Mouse (Mus musculus) embryonic facial prominence, embryonic 14.5 days (tissue): ENCODE results near the gene Zfp91. TPM values are rescaled to one million over a fixed set of nuclear protein-coding genes. Genes with fewer than 3 reads are reported as not detected.
"Not testable (repeated sequence)": the region's sequence is repeated elsewhere in the genome, so short reads cannot be mapped to it uniquely, and the experiment has no call there.

Experiments used
- ATAC-seq: fragments of 200-750 bp; cut with Nextera tagmentation; 2 replicates; pipeline ENCODE4 v1.8.0; 2017; ENCODE audit warnings: low read depth, moderate number of reproducible peaks, moderate TSS enrichment
- DNase-seq: peaks from one replicate; pipeline ENCODE4 v3.0.0-alpha.2; 2015; ENCODE audit warnings: low spot score
- H3K27ac ChIP-seq: fragments of 300-500 bp; sonication (generic); replicated peaks from 2 replicates; pipeline ENCODE4 v1.5.1; 2014; ENCODE audit warnings: low read depth, mild to moderate bottlenecking, low read length, moderate library complexity
- H3K27me3 ChIP-seq: fragments of 300-500 bp; sonication (generic); replicated peaks from 2 replicates; pipeline ENCODE4 v1.6.1; 2014; ENCODE audit warnings: low read length; ENCODE audit not compliant: control insufficient read depth, insufficient read depth
- H3K36me3 ChIP-seq: fragments of 300-500 bp; sonication (generic); 2 replicates; pipeline ENCODE4 v1.6.1; 2014; ENCODE audit warnings: low read length, mixed read lengths; ENCODE audit not compliant: control insufficient read depth, insufficient read depth
- H3K4me1 ChIP-seq: fragments of 300-500 bp; sonication (generic); 2 replicates; pipeline ENCODE4 v1.6.1; 2014; ENCODE audit warnings: antibody characterized with exemption, low read length; ENCODE audit not compliant: control insufficient read depth, insufficient read depth
- H3K4me2 ChIP-seq: fragments of 300-500 bp; sonication (generic); 2 replicates; pipeline ENCODE4 v1.6.1; 2014; ENCODE audit warnings: low read depth, mild to moderate bottlenecking, low read length, moderate library complexity, mixed read lengths
- H3K4me3 ChIP-seq: fragments of 300-500 bp; sonication (generic); 2 replicates; pipeline ENCODE4 v1.5.1; 2014; ENCODE audit warnings: low read depth, mild to moderate bottlenecking, low read length
- H3K9ac ChIP-seq: fragments of 300-500 bp; sonication (generic); 2 replicates; pipeline ENCODE4 v1.6.1; 2014; ENCODE audit warnings: low read depth, mild to moderate bottlenecking, low read length, moderate library complexity, mixed read lengths
- H3K9me3 ChIP-seq: fragments of 300-500 bp; sonication (generic); 2 replicates; pipeline ENCODE4 v1.6.1; 2016; ENCODE audit warnings: low read length; ENCODE audit not compliant: control insufficient read depth
- WGBS: fragments of 180-500 bp; shearing (Covaris S2); extraction: QIAGEN DNeasy Blood & Tissue Kit; methylation state at CpG from one replicate; pipeline ENCODE4 v1.1.7; 2014; 5-methylcytosine and 5-hydroxymethylcytosine counted together
- polyA plus RNA-seq: library from polyadenylated mRNA; unstranded; fragments of >200 nt; fragmentation: Nextera tagmentation; extraction: Ambion mirVana; gene quantifications from 2 replicates; pipeline ENCODE4 v1.2.1, GENCODE M21; 2014

Gene Zfp91
- polyA plus RNA-seq, 1 experiment from 2014 or later, result 10.1 TPM

- Histone ChIP-seq H3K4me1 (no peaks in the 10 kb centered on the region), H3K9me3 (no peaks in the 10 kb centered on the region), H3K9ac (no peak overlapping the region), H3K4me2 (no peak overlapping the region), H3K27me3 (no peaks in the 10 kb centered on the region), H3K4me3 (no peak overlapping the region), H3K27ac (no peak overlapping the region), H3K36me3 (no peaks in the 10 kb centered on the region)
- DNase-seq, result no peak
- WGBS, result 64% methylated on average over 1 of the region's 1 CpGs
- no peak for ATAC-seq
These were observed 70.1 kb downstream of the Zfp91 start for GRCm38 (mm10) chr19:12725851-12726250.

- Histone ChIP-seq H3K4me1 (no peaks in the 10 kb centered on the region), H3K36me3 (no peaks in the 10 kb centered on the region), H3K9me3 (no peaks in the 10 kb centered on the region), H3K27me3 (no peaks in the 10 kb centered on the region), H3K27ac (no peak overlapping the region), H3K4me3 (no peak overlapping the region), H3K9ac (no peak overlapping the region), H3K4me2 (no peak overlapping the region)
- 79% methylated on average over 2 of the region's 3 CpGs for WGBS
- DNase-seq, result no peak
- ATAC-seq, result no peak
These were observed 73.6 kb downstream of the Zfp91 start for GRCm38 (mm10) chr19:12722308-12722707.

- H3K4me2 ChIP-seq, H3K27me3 ChIP-seq, H3K36me3 ChIP-seq, DNase-seq, H3K4me1 ChIP-seq, H3K4me3 ChIP-seq, H3K9me3 ChIP-seq, ATAC-seq, H3K27ac ChIP-seq, H3K9ac ChIP-seq: not testable (repeated sequence)
- WGBS, result 92% methylated on average over 7 of the region's 7 CpGs
These were observed 74.3 kb downstream of the Zfp91 start for GRCm38 (mm10) chr19:12721596-12721995.

GRCm38 (mm10) chr19:12720919-12721318 lies 75.0 kb downstream of the Zfp91 start:
- H3K9me3 ChIP-seq, H3K27me3 ChIP-seq, H3K4me3 ChIP-seq, H3K4me2 ChIP-seq, H3K4me1 ChIP-seq, H3K36me3 ChIP-seq, ATAC-seq, H3K27ac ChIP-seq, H3K9ac ChIP-seq, DNase-seq: not testable (repeated sequence)
- WGBS, result 78% methylated on average over 5 of the region's 5 CpGs

- no peak for ATAC-seq
- Histone ChIP-seq H3K4me3 (no peak overlapping the region), H3K27me3 (no peaks in the 10 kb centered on the region), H3K4me2 (no peak overlapping the region), H3K9ac (no peak overlapping the region), H3K4me1 (no peaks in the 10 kb centered on the region), H3K27ac (no peak overlapping the region), H3K36me3 (no peaks in the 10 kb centered on the region), H3K9me3 (no peaks in the 10 kb centered on the region)
- WGBS, result 47% methylated on average over 2 of the region's 2 CpGs
- no peak for DNase-seq
These were observed 75.5 kb downstream of the Zfp91 start for GRCm38 (mm10) chr19:12720463-12720862.

GRCm38 (mm10) chr19:12719189-12719588 lies 76.7 kb downstream of the Zfp91 start:
- Histone ChIP-seq H3K4me2 (no peak overlapping the region), H3K4me1 (no peaks in the 10 kb centered on the region), H3K4me3 (no peak overlapping the region), H3K9me3 (no peaks in the 10 kb centered on the region), H3K27ac (no peak overlapping the region), H3K9ac (no peak overlapping the region), H3K27me3 (no peaks in the 10 kb centered on the region), H3K36me3 (no peaks in the 10 kb centered on the region)
- ATAC-seq (no peak), DNase-seq (no peak)
- 82% methylated on average over 6 of the region's 6 CpGs for WGBS

Other genes starting within 250 kb of the Zfp91 start
- 0.07 and 0.18 TPM in 2 replicates for gene Gm4952, start 196.2 kb downstream of the Zfp91 start, polyA plus RNA-seq
- gene Glyat, start 162.8 kb downstream of the Zfp91 start, polyA plus RNA-seq, result not detected in 2 replicates
- not detected in 2 replicates for gene Olfr1442, start 125.7 kb downstream of the Zfp91 start, polyA plus RNA-seq
- not detected in 2 replicates for gene Olfr1443, start 118.0 kb downstream of the Zfp91 start, polyA plus RNA-seq
- not detected in 2 replicates for gene Keg1, start 100.3 kb downstream of the Zfp91 start, polyA plus RNA-seq
- 0.29 and 0.81 TPM in 2 replicates for gene Cntf, start 30.5 kb downstream of the Zfp91 start, polyA plus RNA-seq
- 4.2 and 4.6 TPM in 2 replicates for gene Lpxn, start 67 bp upstream of the Zfp91 start, polyA plus RNA-seq
- not detected in 2 replicates for gene Gm5244, start 50.6 kb upstream of the Zfp91 start, polyA plus RNA-seq
- gene Olfr1444, start 61.2 kb upstream of the Zfp91 start, polyA plus RNA-seq, result not detected in 2 replicates
- gene Olfr1445, start 87.7 kb upstream of the Zfp91 start, polyA plus RNA-seq, result not detected in 2 replicates
- not detected in 2 replicates for gene Olfr1446, start 97.4 kb upstream of the Zfp91 start, polyA plus RNA-seq
- gene Olfr1447, start 107.6 kb upstream of the Zfp91 start, polyA plus RNA-seq, result not detected in 2 replicates
- gene Olfr1448, start 128.3 kb upstream of the Zfp91 start, polyA plus RNA-seq, result not detected in 2 replicates
- not detected in 2 replicates for gene Olfr1449, start 134.7 kb upstream of the Zfp91 start, polyA plus RNA-seq
- gene Olfr1450, start 154.1 kb upstream of the Zfp91 start, polyA plus RNA-seq, result not detected in 2 replicates
- gene Olfr1451, start 198.9 kb upstream of the Zfp91 start, polyA plus RNA-seq, result not detected in 2 replicates
- gene Olfr1453, start 232.2 kb upstream of the Zfp91 start, polyA plus RNA-seq, result not detected in 2 replicates